Mouse (Mus musculus) hindbrain, embryonic 11.5 days (tissue): ENCODE results near the gene Nipsnap2. TPM values are rescaled to one million over a fixed set of nuclear protein-coding genes. Genes with fewer than 3 reads are reported as not detected.
A peak's percentile ranks its signal among the peaks of the same experiment; 100 is the strongest.
"Not testable (repeated sequence)": the region's sequence is repeated elsewhere in the genome, so short reads cannot be mapped to it uniquely, and the experiment has no call there.

Source experiments
- ATAC-seq: fragments of 200-750 bp; cut with Nextera tagmentation; 2 replicates; pipeline ENCODE4 v1.8.0; 2017; ENCODE audit warnings: mild to moderate bottlenecking, moderate TSS enrichment, moderate library complexity; ENCODE audit not compliant: low FRiP score
- DNase-seq: peaks from one replicate; pipeline ENCODE4 v3.0.0-alpha.2; 2015; ENCODE audit warnings: low spot score
- H3K27ac ChIP-seq: fragments of 300-500 bp; sonication (generic); 2 replicates; pipeline ENCODE4 v1.5.1; 2014; ENCODE audit warnings: mild to moderate bottlenecking, low read depth, low read length
- H3K27me3 ChIP-seq: fragments of 300-500 bp; sonication (generic); 2 replicates; pipeline ENCODE4 v1.6.1; 2014; ENCODE audit warnings: mild to moderate bottlenecking, low read length, moderate library complexity, mixed read lengths; ENCODE audit not compliant: control insufficient read depth, insufficient read depth
- H3K36me3 ChIP-seq: fragments of 300-500 bp; sonication (generic); 2 replicates; pipeline ENCODE4 v1.6.1; 2014; ENCODE audit warnings: mild to moderate bottlenecking, low read length, moderate library complexity, mixed read lengths; ENCODE audit not compliant: control insufficient read depth, insufficient read depth
- H3K4me1 ChIP-seq: fragments of 300-500 bp; sonication (generic); replicated peaks from 2 replicates; pipeline ENCODE4 v1.6.1; 2014; ENCODE audit warnings: low read length, mixed read lengths; ENCODE audit not compliant: control insufficient read depth, insufficient read depth
- H3K4me2 ChIP-seq: fragments of 300-500 bp; sonication (generic); replicated peaks from 2 replicates; pipeline ENCODE4 v1.6.1; 2014; ENCODE audit warnings: mild to moderate bottlenecking, low read depth, low read length
- H3K4me3 ChIP-seq: fragments of 300-500 bp; sonication (generic); 2 replicates; pipeline ENCODE4 v1.5.1; 2014; ENCODE audit warnings: low read depth, low read length
- H3K9ac ChIP-seq: fragments of 300-500 bp; sonication (generic); 2 replicates; pipeline ENCODE4 v1.6.1; 2014; ENCODE audit warnings: low read depth, low read length
- H3K9me3 ChIP-seq: fragments of 300-500 bp; sonication (generic); 2 replicates; pipeline ENCODE4 v1.6.1; 2016; ENCODE audit warnings: low read length; ENCODE audit not compliant: control insufficient read depth
- WGBS: fragments of 180-500 bp; shearing (Covaris S2); extraction: QIAGEN DNeasy Blood & Tissue Kit; methylation state at CpG from one replicate; pipeline ENCODE4 v1.1.7; 2014; 5-methylcytosine and 5-hydroxymethylcytosine counted together
- polyA plus RNA-seq: library from polyadenylated mRNA; unstranded; fragments of >200 nt; fragmentation: Nextera tagmentation; extraction: Ambion mirVana; gene quantifications from 2 replicates; pipeline ENCODE4 v1.2.1, GENCODE M21; 2014

Gene Nipsnap2
- polyA plus RNA-seq, 1 experiment from 2014 or later = 85.7 TPM

GRCm38 (mm10) chr5:129786818-129787790 is 62.2 kb downstream of the Nipsnap2 start, which contains the start of gene Psph:
Gene Psph, minus strand, starts transcription at chr5:129787449.
- peak within 1 kb of the TSS; percentile 66 for H3K4me3 ChIP-seq
- under 1% methylated on average over 71 of the region's 73 CpGs for WGBS
- no peaks in the 10 kb centered on the region for H3K9me3 ChIP-seq
- peak within 1 kb of the TSS; percentile 96 for H3K27ac ChIP-seq
- H3K27me3 ChIP-seq = no peaks in the 10 kb centered on the region
- H3K4me1 ChIP-seq = 0 out of 2 replicates have a peak, but pooled peaks cover 2% of the 10 kb centered on the region
- H3K4me2 ChIP-seq = peak within 1 kb of the TSS; percentile 62
- H3K9ac ChIP-seq = peak within 1 kb of the TSS; percentile 84
- H3K36me3 ChIP-seq = peaks cover 11% of the 10 kb centered on the region
- peak; percentile 99 for ATAC-seq
- DNase-seq = peak; percentile 100

GRCm38 (mm10) chr5:129787818-129788593 is 63.1 kb downstream of the Nipsnap2 start:
- H3K27me3 ChIP-seq = no peaks in the 10 kb centered on the region
- peaks cover 14% of the 10 kb centered on the region for H3K36me3 ChIP-seq
- peak overlapping the region; percentile 76 for H3K9ac ChIP-seq
- DNase-seq (no peak), ATAC-seq (no peak)
- H3K4me1 ChIP-seq = 0 out of 2 replicates have a peak, but pooled peaks cover 2% of the 10 kb centered on the region
- H3K4me2 ChIP-seq = peak overlapping the region; percentile 62
- H3K9me3 ChIP-seq = no peaks in the 10 kb centered on the region
- H3K27ac ChIP-seq = peak overlapping the region; percentile 53; the same call in 1 of the 2 replicates
- 15% methylated on average over 11 of the region's 11 CpGs for WGBS
- peak overlapping the region; percentile 66 for H3K4me3 ChIP-seq

- not testable (repeated sequence) for H3K27ac ChIP-seq, H3K4me2 ChIP-seq, H3K4me3 ChIP-seq, H3K27me3 ChIP-seq, DNase-seq, H3K9me3 ChIP-seq, ATAC-seq, H3K4me1 ChIP-seq, H3K9ac ChIP-seq
- 96% methylated on average over 7 of the region's 8 CpGs for WGBS
- peaks cover 22% of the 10 kb centered on the region for H3K36me3 ChIP-seq
Measured at GRCm38 (mm10) chr5:129790591-129790990, 65.7 kb downstream of the Nipsnap2 start.

Other genes starting within 250 kb of the Nipsnap2 start
- 46.1 and 59.0 TPM in 2 replicates for gene Sfswap, start 223.8 kb upstream of the Nipsnap2 start, polyA plus RNA-seq
- 2.7 and 2.9 TPM in 2 replicates for gene Mmp17, start 140.9 kb upstream of the Nipsnap2 start, polyA plus RNA-seq
- gene Zfp11, start 55.0 kb upstream of the Nipsnap2 start, polyA plus RNA-seq = 7.4 and 7.5 TPM in 2 replicates
- gene Sept14, start 16.6 kb upstream of the Nipsnap2 start, polyA plus RNA-seq = not detected in 2 replicates
- gene Mrps17, start 9.6 kb upstream of the Nipsnap2 start, polyA plus RNA-seq = 167 and 186 TPM in 2 replicates
- 39.8 and 40.0 TPM in 2 replicates for gene Psph, start 62.4 kb downstream of the Nipsnap2 start, polyA plus RNA-seq
- gene Sumf2, start 121.9 kb downstream of the Nipsnap2 start, polyA plus RNA-seq = 45.4 and 48.7 TPM in 2 replicates
- 935 and 992 TPM in 2 replicates for gene Chchd2, start 162.4 kb downstream of the Nipsnap2 start, polyA plus RNA-seq
- gene Zbed5, start 170.7 kb downstream of the Nipsnap2 start, polyA plus RNA-seq = 8.2 and 9.2 TPM in 2 replicates
- 0.07 and 0.14 TPM in 2 replicates for gene Phkg1, start 173.5 kb downstream of the Nipsnap2 start, polyA plus RNA-seq
- gene Nupr1l, start 183.5 kb downstream of the Nipsnap2 start, polyA plus RNA-seq = 5.1 and 5.7 TPM in 2 replicates
- 28.5 and 34.1 TPM in 2 replicates for gene Vkorc1l1, start 216.9 kb downstream of the Nipsnap2 start, polyA plus RNA-seq